8 mouse cellular contexts compared by ENCODE assay signal in genomic region chr1:132292318-132293129, GRCm38 (mm10). TPM values are rescaled to one million over a fixed set of nuclear protein-coding genes. Genes with fewer than 3 reads are reported as not detected.
DNase-seq lines count a peak whose midpoint lies in the region; ATAC-seq and TF ChIP-seq lines count a peak whose summit lies in the region.

No protein-coding gene starts in this region.

- H3K36me3 ChIP-seq in lung, embryonic 16.5 days (ENCODE audit: control insufficient read depth, insufficient read depth, low read length): no peaks in the 10 kb centered on the region

- H3K9ac ChIP-seq in lung, embryonic 16.5 days (ENCODE audit: low read length): peak overlapping the region; percentile 34; the same call in 1 of the 2 replicates

- H3K27ac ChIP-seq in layer of hippocampus, adult 2 months: no peak overlapping the region
- H3K27ac ChIP-seq in lung, embryonic 16.5 days (ENCODE audit: low read length): peak overlapping the region; percentile 89

- TF ChIP-seq CTCF in layer of hippocampus, adult 2 months (conservative IDR thresholded peaks at IDR 0.05): peak; percentile 46

- no peak overlapping the region for H3K4me3 ChIP-seq in layer of hippocampus, adult 2 months
- no peak overlapping the region for H3K4me3 ChIP-seq in lung, embryonic 16.5 days (ENCODE audit: low read length)

- no peaks in the 10 kb centered on the region for H3K9me3 ChIP-seq in lung, embryonic 16.5 days (ENCODE audit: control insufficient read depth, low read length)

- peak; percentile 23 to 29; a peak in 3 of 4 replicates for ATAC-seq in hematopoietic stem cell, adult 5-6 weeks (replicated peaks in 1 of 2; ENCODE audit: insufficient read depth in 1 of 2, low FRiP score in 2 of 2, low TSS enrichment in 1 of 2, low read depth in 1 of 2, poor library complexity in 2 of 2, severe bottlenecking in 2 of 2)
- peak; percentile 50 for ATAC-seq in lung, embryonic 16.5 days (ENCODE audit: low read depth)

- WGBS in lung, embryonic 16.5 days: 16% methylated on average over 21 of the region's 21 CpGs

- peaks cover 37% of the 10 kb centered on the region for H3K4me1 ChIP-seq in lung, embryonic 16.5 days (replicated peaks; ENCODE audit: control insufficient read depth, insufficient read depth, low read length)

- peak overlapping the region; percentile 28 for H3K4me2 ChIP-seq in lung, embryonic 16.5 days (ENCODE audit: low read depth, low read length)

- no peaks in the 10 kb centered on the region for H3K27me3 ChIP-seq in lung, embryonic 16.5 days (ENCODE audit: control insufficient read depth, insufficient read depth, low read depth, low read length)

- no peak for DNase-seq in layer of hippocampus, adult 2 months (ENCODE audit: low spot score in 2 of 2)
- DNase-seq in layer of hippocampus, adult 18-20 months (ENCODE audit: low spot score in 2 of 2): no peak
- peak; percentile 62 to 78 for DNase-seq in cerebellum, postnatal 25 days
- no peak for DNase-seq in natural killer cell, adult 2 months (ENCODE audit: low spot score in 2 of 2)
- DNase-seq in thymus, postnatal 14 days: no peak
- DNase-seq in thymus, postnatal 36 days: no peak

RNA-seq across cellular contexts. Expression of gene Klhdc8a, which starts 5.9 kb away (rescaled TPM):
- total RNA-seq in layer of hippocampus, adult 2 months (2021): 1 to 10 TPM; 4.0 to 4.3 TPM
- 1 to 10 TPM; 4.3 to 5.3 TPM for total RNA-seq in layer of hippocampus, adult 18-20 months (2021)
- total RNA-seq in hematopoietic stem cell, adult 5-6 weeks (2017): not detected in 2 replicates
- polyA plus RNA-seq in lung, embryonic 16.5 days (2015; fragmentation: Nextera tagmentation; extraction: Ambion mirVana): 0.50 and 0.87 TPM in 2 replicates

RNA-seq across cellular contexts. Expression of gene Nuak2, which starts 23.4 kb away (rescaled TPM):
- total RNA-seq in layer of hippocampus, adult 2 months (2021): 1 to 10 TPM in 1 of 2 experiments, under 1 TPM in 1; 0.76 to 1.7 TPM
- total RNA-seq in layer of hippocampus, adult 18-20 months (2021): 1 to 10 TPM; 1.6 to 1.9 TPM
- 7.3 and 11.1 TPM in 2 replicates for total RNA-seq in hematopoietic stem cell, adult 5-6 weeks (2017)
- polyA plus RNA-seq in lung, embryonic 16.5 days (2015; fragmentation: Nextera tagmentation; extraction: Ambion mirVana): 23.4 TPM in 2 replicates

Comparison
In these comparisons a context has a peak if more than half of its experiments do, and no peak if none do; other contexts are left out.
1. DNase-seq: peak in cerebellum, postnatal 25 days (2 of 2); none in layer of hippocampus, adult 2 months (0 of 2), layer of hippocampus, adult 18-20 months (0 of 2), natural killer cell, adult 2 months (0 of 2), thymus, postnatal 14 days (single experiment) and thymus, postnatal 36 days (0 of 2).